Mouse (Mus musculus) c-Kit-positive CD71-positive TER-119-negative erythroid progenitor cells, embryonic 14.5 days (primary cell): ENCODE data around the gene Ttyh3.
A peak's percentile ranks its signal among the peaks of the same experiment; 100 is the strongest.

ENCODE experiments used
- DNase-seq: peaks from one replicate; pipeline ENCODE4 v3.0.0-alpha.2; 2013; ENCODE audit warnings: low read depth

The Ttyh3 gene

GRCm38 (mm10) chr5:140609511-140610272 lies 39.1 kb downstream of the Ttyh3 start:
- no peak for DNase-seq

GRCm38 (mm10) chr5:140608634-140609015 lies 40.2 kb downstream of the Ttyh3 start:
- DNase-seq, result no peak

- DNase-seq, result peak; percentile 54
Measured at GRCm38 (mm10) chr5:140607836-140608633, 40.8 kb downstream of the Ttyh3 start.

DNA sequence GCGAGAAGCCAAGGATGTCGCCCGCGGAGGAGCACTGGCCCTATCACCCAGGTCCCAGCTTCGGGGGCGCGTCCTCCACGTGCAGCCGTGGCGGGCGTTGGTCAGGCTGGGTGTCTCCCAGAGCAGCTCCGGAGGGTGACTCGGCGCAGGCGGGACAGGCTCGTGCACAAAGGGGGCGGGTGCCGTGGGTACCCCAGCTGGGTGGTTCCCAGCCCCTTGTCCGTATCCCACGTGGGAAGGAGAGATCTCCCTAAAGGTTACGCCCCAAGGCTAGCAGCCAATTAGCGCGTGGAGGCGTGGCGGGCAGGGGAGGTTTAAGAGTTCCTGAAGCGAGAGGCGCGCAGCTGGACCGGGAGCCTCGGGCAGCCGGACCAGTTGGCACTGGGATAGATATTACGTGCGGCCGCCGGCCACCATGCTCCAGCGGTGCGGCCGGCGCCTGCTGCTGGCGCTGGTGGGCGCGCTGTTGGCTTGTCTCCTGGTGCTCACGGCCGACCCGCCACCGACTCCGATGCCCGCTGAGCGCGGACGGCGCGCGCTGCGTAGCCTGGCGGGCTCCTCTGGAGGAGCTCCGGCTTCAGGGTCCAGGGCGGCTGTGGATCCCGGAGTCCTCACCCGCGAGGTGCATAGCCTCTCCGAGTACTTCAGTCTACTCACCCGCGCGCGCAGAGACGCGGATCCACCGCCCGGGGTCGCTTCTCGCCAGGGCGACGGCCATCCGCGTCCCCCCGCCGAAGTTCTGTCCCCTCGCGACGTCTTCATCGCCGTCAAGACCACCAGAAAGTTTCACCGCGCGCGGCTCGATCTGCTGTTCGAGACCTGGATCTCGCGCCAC lies 41.6 kb downstream of the Ttyh3 start, which contains the start of gene Lfng:
Gene Lfng (plus strand): TSS at position 320 of the 835 bp plus-strand sequence.
- DNase-seq, result peak; percentile 92

DNA sequence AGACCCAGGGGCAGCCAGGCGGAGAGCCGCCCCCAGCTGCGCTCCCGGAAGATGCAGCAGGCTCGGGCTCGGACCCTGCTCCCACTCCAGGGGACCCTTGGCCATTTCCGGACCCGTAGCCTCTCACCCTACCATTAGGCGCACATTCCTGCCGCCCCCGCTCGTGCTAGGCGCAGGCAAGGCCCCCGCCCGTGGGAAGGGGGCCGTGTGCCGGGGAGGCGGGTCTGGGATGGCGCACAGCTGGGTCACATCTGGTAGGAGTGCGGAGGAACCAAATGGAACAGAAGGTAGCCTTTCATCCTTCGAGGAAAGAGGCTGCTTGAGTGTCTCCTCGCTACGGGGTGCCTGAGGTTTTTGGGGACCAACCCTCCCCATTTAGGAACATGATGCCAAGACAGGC lies 42.4 kb downstream of the Ttyh3 start:
- DNase-seq, result no peak

GRCm38 (mm10) chr5:140605228-140605627 lies 43.6 kb downstream of the Ttyh3 start:
- DNase-seq, result no peak

DNA sequence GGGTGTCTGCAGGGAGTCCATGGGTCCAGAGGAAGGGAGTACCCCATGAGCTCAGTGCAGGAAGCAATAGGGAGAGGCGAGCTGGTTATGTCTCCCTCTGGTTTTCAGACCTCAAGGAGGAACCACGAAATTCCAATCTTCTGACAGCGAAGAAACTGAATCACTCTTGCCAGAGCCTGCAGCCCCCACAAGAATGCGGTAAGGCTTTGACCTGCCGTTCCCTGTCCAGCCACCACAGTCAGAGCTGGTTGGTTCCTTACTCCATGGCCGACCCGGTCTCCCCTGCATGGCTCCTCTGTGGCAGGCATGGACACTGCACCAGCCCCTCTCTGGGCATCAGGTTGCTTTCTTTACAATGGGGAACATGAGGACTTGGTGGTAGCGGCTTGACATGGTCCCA lies 44.4 kb downstream of the Ttyh3 start:
- DNase-seq, result no peak

- DNase-seq, result no peak
Measured at GRCm38 (mm10) chr5:140602540-140602939, 46.3 kb downstream of the Ttyh3 start.

- DNase-seq, result no peak
Measured at GRCm38 (mm10) chr5:140601712-140602111, 47.1 kb downstream of the Ttyh3 start.

- no peak for DNase-seq
Measured at GRCm38 (mm10) chr5:140599939-140600338, 48.9 kb downstream of the Ttyh3 start.

- no peak for DNase-seq
Measured at GRCm38 (mm10) chr5:140597787-140598186, 51.0 kb downstream of the Ttyh3 start.

GRCm38 (mm10) chr5:140596927-140597588 lies 51.8 kb downstream of the Ttyh3 start:
- DNase-seq, result no peak

GRCm38 (mm10) chr5:140596426-140596825 lies 52.4 kb downstream of the Ttyh3 start:
- DNase-seq, result no peak

DNA sequence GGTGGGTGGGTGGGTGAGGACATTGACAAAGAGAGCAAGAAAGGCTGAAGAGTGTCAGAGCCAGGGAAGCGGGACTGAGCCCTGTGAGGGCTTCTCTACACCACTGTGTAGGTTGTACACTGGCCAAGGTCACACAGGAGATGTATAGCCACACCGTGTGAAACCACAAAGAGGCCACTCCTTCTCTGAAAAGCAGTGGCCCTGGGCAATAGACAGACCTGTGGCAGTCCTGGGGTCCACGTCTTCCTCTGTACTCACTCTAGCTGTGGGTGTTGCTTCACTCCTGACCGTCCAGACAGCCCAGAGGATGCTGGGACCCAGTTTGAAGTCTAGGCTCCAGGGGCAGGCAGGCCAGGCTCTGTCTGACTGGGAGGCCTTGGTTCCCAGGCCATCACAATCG lies 54.0 kb downstream of the Ttyh3 start:
- DNase-seq, result no peak

DNA sequence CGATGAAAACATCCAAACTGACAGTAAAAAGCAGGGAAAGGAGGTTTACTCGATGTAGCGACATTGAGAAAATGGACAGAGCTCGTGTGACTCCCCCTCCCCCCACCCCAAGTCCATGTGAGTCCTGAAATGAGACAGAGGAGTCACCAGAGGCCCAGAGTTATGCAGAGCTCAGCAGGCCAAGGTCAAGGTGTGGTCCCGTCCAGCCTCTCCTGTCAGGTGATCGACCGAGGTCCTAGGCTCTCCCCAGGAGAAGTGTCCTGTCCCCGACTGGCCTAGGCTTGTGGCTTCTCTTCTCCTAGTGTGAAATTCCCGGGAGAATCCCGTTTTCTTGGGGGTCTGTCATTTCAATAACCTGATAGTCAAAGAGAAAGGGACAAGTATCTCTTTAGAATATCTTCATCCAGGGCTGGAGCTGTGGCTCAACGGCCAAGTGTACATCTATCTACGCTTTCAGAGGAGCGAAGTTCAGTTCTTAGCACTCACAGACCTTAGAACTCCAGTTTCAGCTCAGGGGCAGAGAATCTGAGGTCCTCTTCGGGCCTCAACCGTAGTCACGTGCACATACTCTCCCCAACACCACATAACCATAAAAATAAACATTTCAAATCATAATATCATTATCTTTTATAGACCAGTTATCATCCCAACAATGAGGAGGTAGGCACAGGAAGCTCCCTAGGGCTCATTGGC lies 59.6 kb downstream of the Ttyh3 start:
- DNase-seq, result no peak

DNA sequence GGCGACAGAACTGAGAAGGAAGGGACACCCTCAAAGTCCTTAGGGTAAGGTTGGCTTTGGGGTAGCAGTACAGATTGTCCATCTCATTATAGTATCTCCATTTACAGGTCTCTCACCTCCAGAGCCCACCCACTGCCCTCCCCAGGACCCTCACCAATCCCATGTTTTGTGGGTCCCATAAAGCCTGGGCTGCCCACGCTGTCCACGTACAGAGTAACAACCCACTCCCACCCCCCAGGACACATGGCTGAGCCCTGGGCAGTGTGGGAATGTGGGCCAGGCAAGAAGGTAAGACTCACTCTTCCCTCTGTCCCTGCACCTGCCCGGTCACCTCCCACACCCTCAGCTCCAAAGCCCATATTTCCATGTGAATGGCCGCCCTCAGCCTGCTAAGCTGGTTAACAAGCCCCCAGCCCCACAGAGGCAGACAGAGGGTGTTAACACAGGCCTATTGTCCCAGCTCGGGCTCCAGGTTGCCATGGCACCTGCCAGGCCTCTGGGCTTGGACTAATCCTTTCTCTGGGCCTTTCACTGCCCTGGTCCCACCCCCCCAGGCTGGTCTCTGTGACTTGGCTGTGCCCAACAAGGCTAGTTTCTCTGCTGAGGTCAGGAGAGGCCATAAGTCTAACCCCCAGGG lies 65.0 kb downstream of the Ttyh3 start:
- no peak for DNase-seq

GRCm38 (mm10) chr5:140582995-140583731 lies 65.7 kb downstream of the Ttyh3 start:
- DNase-seq, result no peak

GRCm38 (mm10) chr5:140581569-140581968 lies 67.3 kb downstream of the Ttyh3 start:
- DNase-seq, result no peak

- no peak for DNase-seq
Measured at GRCm38 (mm10) chr5:140579771-140580170, 69.1 kb downstream of the Ttyh3 start.

DNA sequence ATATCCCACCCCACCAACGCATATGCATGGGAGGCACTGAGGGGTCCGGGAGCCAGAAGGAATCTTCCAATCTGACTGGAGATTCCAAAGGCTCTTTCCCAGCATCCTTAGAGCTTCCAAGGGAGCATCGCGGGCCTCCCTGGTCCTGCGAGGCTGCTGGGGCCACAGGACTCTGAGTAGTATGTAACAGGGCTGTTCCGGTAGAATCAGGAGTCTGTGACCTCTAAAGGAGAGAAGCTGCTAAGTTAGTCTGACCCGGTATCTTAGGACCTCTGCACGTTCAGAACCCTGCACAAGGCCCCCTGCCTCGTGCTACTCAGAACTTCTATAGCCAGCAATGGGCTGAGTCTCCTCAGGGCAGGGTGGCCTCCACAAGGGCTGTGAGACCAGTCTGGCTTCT lies 69.6 kb downstream of the Ttyh3 start:
- DNase-seq, result no peak
